Mouse (Mus musculus): ENCODE measurements around the gene Camk1. TPM values are rescaled to one million over a fixed set of nuclear protein-coding genes. Genes with fewer than 3 reads are reported as not detected.

Gene Camk1
- total RNA-seq, 2 experiments from 2014 or later: 39.3 to 39.5 TPM

GRCm38 (mm10) chr6:113326533-113327315 lies 17.1 kb downstream of the Camk1 start, which contains the start of gene Ogg1:
TSS of gene Ogg1 (plus strand) at chr6:113326972.
- Histone ChIP-seq H3K27ac (peak within 1 kb of the TSS; percentile 96), H3K4me3 (peak within 1 kb of the TSS; percentile 87)
- intact Hi-C loops (cut with DNase I): loop anchor here (5.0 kb wide), 2 partner anchors 249 to 289 kb away; partner anchors contain the start of gene Setd5
- peak; percentile 99 for DNase-seq
- TF ChIP-seq CTCF (IDR thresholded peaks at IDR 0.05): no peak

DNA sequence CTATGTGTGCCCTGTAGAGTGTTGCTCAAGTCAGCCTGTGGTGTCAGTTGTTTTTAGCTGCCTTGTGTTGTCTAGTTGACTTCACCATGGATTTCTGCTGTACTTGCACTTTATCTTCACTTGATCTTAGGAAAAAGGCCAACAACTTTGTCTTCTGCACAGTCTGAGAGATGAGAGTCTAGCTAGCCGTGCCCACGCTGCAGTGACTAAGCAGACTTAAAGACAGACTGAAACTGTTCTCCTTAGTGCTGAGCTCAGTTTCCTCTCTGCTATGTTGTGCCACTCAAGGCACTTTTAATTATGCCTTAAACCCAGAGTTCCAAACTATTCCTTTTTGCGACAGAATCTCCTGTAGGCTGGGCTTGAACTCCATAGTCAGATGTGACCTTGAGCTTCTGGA lies 27.8 kb downstream of the Camk1 start:
- Histone ChIP-seq H3K4me3 (no peak overlapping the region), H3K27ac (no peak overlapping the region)
- DNase-seq: no peak
- intact Hi-C loops (cut with DNase I): no loop called here
- TF ChIP-seq CTCF (IDR thresholded peaks at IDR 0.05): no peak

GRCm38 (mm10) chr6:113308141-113308540 lies 35.6 kb downstream of the Camk1 start:
- peak overlapping the region; percentile 100 for H3K27ac ChIP-seq
- TF ChIP-seq CTCF (IDR thresholded peaks at IDR 0.05): peak; percentile 48
- peak overlapping the region; percentile 94 for H3K4me3 ChIP-seq
- intact Hi-C loops (cut with DNase I): loop anchor here (2.0 to 5.0 kb wide), 2 partner anchors 15 to 271 kb away; no protein-coding TSS in a partner anchor
- DNase-seq: peak; percentile 37

DNA sequence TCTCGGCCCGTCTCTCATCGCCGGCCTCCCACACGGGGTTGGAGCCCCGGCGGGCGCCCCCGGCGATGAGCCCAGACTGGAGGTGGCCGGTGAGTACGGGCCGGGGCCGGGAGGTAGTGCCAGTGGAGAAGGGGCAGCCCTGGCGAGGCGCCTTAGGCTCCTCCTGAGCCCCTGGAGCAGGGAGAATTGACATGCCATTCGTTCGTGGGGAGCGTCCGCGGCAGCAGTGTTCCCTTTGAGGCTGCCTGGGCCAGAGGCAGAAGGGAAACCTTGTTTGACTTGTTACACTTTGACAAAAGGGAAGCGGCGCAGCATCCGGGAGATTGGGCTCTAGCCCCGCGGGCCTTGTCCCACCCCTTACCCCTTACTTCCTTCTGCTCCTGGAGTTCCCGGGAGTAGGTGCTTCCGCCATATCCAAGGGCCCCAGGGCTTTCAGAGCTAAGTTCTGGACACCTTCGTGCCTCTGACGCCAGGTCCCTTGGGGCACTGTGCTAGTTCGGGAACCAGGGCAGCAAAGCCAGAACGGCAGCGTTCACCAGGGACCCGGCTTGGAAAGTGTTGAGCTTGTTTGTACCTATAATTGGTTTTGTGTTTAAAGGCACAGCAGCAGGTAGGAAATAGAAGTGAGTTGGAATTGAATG lies 36.2 kb downstream of the Camk1 start:
- peak; percentile 56 for DNase-seq
- no peak for TF ChIP-seq CTCF (IDR thresholded peaks at IDR 0.05)
- Histone ChIP-seq H3K27ac (peak overlapping the region; percentile 100), H3K4me3 (peak overlapping the region; percentile 94)
- intact Hi-C loops (cut with DNase I): loop anchor here (2.0 to 5.0 kb wide), 2 partner anchors 15 to 270 kb away; no protein-coding TSS in a partner anchor

DNA sequence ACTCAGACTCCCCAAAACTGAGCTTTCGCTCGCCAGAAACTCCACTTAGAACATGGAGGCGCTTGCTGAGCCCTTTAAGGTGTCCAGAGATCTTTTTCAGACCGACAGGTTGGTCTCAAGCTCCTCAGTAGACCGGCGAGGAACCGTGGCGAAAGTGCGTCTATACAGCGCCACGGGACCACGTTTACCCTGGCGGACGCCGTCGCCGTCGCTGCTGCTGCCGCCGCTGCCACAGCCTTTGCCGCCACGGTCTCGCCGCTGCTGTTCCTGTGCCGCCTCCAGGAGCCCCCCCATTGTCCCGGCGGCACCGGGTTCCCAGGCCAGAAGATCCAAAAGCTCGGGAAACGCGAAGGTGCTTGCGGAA lies 36.8 kb downstream of the Camk1 start, which contains the start of gene Brpf1:
Gene Brpf1, plus strand, starts transcription at position 152 of the 364 bp plus-strand sequence.
- intact Hi-C loops (cut with DNase I): loop anchor here (5.0 kb wide), 1 partner anchor 270 kb away; no protein-coding TSS in a partner anchor
- TF ChIP-seq CTCF (IDR thresholded peaks at IDR 0.05): peak; percentile 19
- no peak for DNase-seq
- Histone ChIP-seq H3K27ac (peak within 1 kb of the TSS; percentile 100), H3K4me3 (peak within 1 kb of the TSS; percentile 94)

DNA sequence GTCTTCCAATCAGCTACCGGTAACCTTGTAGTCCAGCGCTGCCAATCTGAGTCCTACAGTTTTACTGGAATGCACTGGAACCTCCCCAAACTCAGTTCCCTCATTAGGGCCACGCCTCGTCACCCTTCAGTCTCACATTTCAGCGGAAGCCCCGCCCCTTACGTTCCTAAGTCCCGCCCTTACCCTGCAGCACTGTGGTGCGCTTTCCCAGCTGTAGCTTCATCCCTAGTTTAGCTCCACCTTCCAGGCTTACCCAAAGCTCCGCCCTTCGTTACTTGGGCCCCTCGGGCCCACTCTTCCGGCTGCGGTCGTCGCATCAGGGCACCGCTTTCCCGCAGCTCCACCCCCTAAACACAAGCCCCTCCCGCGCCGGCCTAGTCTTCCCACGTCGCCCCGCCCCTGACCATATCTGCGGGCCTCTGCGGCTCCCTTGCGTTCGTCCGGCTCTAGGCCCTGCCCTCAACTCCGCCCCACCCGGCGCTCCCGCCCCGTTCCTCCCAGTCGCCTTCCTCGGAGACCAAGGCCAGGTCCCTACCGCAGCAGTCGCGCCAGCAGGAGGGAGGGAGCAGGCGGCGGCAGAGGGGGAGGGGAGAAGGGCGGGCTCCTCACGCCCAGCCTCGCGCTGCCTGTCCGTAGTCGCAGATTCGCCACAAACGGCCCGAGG lies 37.3 kb downstream of the Camk1 start:
- Histone ChIP-seq H3K27ac (peak overlapping the region; percentile 100), H3K4me3 (peak overlapping the region; percentile 94)
- no peak for TF ChIP-seq CTCF (IDR thresholded peaks at IDR 0.05)
- DNase-seq: peak; percentile 100
- intact Hi-C loops (cut with DNase I): loop anchor here (5.0 kb wide), 1 partner anchor 269 kb away; no protein-coding TSS in a partner anchor

GRCm38 (mm10) chr6:113302258-113302657 lies 41.5 kb downstream of the Camk1 start:
- peak overlapping the region; percentile 22; the same call in 1 of the 2 replicates for H3K4me3 ChIP-seq
- peak overlapping the region; percentile 89 for H3K27ac ChIP-seq
- intact Hi-C loops (cut with DNase I): loop anchor here (5.0 kb wide), 3 partner anchors 50 to 130 kb away; partner anchors contain the start of gene Mtmr14
- TF ChIP-seq CTCF (IDR thresholded peaks at IDR 0.05): peak; percentile 62
- DNase-seq: peak; percentile 39

- H3K27ac ChIP-seq: peak overlapping the region; percentile 89
- no peak for DNase-seq
- no peak overlapping the region for H3K4me3 ChIP-seq
- TF ChIP-seq CTCF (IDR thresholded peaks at IDR 0.05): no peak
- intact Hi-C loops (cut with DNase I): loop anchor here (5.0 kb wide), 3 partner anchors 49 to 129 kb away; partner anchors contain the start of gene Mtmr14
Observed at GRCm38 (mm10) chr6:113301350-113301749, 42.4 kb downstream of the Camk1 start.

DNA sequence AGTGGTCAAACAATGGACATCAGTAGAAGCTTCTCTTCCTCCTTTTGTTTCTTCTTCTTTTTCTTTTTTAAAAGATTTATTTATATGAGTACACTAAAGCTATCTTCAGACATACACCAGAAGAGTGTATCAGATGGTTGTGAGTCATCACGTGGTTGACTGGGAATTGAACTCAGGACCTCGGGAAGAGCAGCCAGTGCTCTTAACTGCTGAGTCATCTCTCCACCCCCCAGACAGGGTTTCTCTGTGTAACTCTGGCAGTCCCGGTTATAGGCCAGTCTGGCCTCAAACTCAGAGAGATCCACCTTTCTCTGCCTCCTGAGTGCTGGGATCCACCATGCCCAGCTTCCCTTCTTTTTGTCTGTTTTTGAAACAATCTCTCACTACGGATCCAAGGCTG lies 47.1 kb downstream of the Camk1 start:
- Histone ChIP-seq H3K27ac (no peak overlapping the region), H3K4me3 (no peak overlapping the region)
- DNase-seq: no peak
- intact Hi-C loops (cut with DNase I): no loop called here
- no peak for TF ChIP-seq CTCF (IDR thresholded peaks at IDR 0.05)

DNA sequence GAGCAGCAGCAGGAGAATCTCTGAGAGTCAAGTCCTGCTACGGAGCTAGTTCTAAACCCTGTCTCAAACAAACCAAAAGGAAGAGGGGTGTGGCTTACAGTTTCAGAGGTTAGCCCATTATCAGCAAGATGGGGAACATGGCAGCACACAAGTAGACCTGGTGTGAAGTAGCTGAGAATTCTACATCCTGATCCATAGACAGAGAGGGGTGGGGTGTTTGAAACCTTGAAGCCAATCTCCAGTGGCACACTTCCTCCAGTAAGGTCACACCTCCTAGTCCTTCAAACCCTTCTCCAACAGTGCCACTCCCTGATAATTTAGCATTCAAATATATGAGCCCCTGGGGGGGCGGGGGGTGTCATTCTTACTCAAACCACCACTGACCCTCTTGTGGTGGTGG lies 47.7 kb downstream of the Camk1 start:
- H3K27ac ChIP-seq: no peak overlapping the region
- intact Hi-C loops (cut with DNase I): no loop called here
- no peak for TF ChIP-seq CTCF (IDR thresholded peaks at IDR 0.05)
- no peak for DNase-seq
- H3K4me3 ChIP-seq: no peak overlapping the region

- intact Hi-C loops (cut with DNase I): no loop called here
- no peak for TF ChIP-seq CTCF (IDR thresholded peaks at IDR 0.05)
- DNase-seq: no peak
- Histone ChIP-seq H3K4me3 (no peak overlapping the region), H3K27ac (no peak overlapping the region)
Observed at GRCm38 (mm10) chr6:113292938-113293337, 50.8 kb downstream of the Camk1 start.

- intact Hi-C loops (cut with DNase I): no loop called here
- no peak for DNase-seq
- Histone ChIP-seq H3K27ac (no peak overlapping the region), H3K4me3 (no peak overlapping the region)
- TF ChIP-seq CTCF (IDR thresholded peaks at IDR 0.05): no peak
Observed at GRCm38 (mm10) chr6:113290346-113290745, 53.4 kb downstream of the Camk1 start.
